Mouse (Mus musculus) adrenal gland, adult (tissue): ENCODE measurements around the gene Cpne5.

ENCODE experiments used
- DNase-seq, 2 experiments: peaks; one replicate each; pipeline ENCODE4 v3.0.0; 2022 to 2023; ENCODE audit warnings: low spot score in 1 of 2; ENCODE audit not compliant: inconsistent age in 2 of 2

Gene Cpne5

GRCm38 (mm10) chr17:29213381-29214192 lies 24.4 kb downstream of the Cpne5 start:
- DNase-seq = no peak

- no peak for DNase-seq
Measured at GRCm38 (mm10) chr17:29211836-29212235, 26.1 kb downstream of the Cpne5 start.

DNA sequence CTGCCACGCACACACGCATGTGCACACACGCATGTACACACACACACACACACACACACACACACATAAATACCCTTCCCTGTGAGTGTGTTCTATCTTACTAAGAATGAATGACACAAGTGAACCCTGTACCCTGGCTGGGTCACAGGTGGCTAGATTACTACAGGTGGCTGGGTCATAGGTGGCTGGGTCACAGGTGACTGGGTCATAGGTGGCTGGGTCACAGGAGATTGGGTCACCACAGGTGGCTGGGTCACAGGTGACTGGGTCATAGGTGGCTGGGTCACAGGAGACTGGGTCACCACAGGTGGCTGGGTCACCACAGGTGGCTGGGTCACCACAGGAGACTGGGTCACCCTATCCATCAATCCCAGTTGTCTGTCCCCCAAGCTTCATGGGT lies 27.9 kb downstream of the Cpne5 start:
- DNase-seq = no peak

GRCm38 (mm10) chr17:29206052-29206451 lies 31.9 kb downstream of the Cpne5 start:
- DNase-seq = no peak

GRCm38 (mm10) chr17:29202604-29203003 lies 35.4 kb downstream of the Cpne5 start:
- DNase-seq = no peak

DNA sequence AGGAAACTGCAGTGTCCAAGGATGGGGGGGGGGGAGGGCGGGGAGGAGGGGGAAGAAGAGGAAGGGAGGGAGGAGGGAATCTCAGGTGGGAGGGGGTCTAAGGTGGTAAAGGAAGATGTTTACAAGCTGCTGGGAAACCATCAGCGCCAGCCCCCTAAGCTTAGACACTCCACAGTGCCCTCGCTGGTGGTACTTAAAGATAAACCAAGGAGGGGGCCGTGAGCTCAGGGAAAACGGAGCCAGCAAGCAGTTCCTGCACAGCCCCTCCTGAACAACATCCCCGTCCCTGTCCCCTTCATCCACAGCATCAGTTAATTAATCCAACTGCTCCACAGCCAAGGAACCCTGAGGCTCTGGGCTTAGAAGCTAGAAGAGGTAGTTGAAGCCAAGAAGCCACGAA lies 38.1 kb downstream of the Cpne5 start:
- DNase-seq = no peak

GRCm38 (mm10) chr17:29199151-29199800 lies 38.7 kb downstream of the Cpne5 start:
- DNase-seq = no peak

DNA sequence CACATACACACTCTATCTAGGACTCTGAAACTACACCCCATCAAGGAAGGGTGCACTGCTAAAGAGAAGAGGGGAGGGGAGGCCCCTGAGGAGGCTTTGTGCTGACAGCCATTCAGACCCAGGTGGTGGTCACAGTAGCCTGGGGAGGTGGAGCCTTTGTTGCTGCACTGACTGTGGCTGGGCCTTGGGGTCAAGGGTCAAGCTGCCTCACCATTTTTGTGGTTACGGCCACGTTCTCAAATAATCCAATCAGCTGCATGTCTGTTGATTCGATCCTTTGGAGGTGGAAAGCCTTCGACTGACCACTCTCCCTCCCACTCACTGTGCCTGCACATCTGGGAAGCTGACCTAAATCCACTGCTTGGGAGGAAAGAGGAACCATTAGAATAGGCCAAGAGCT lies 42.4 kb downstream of the Cpne5 start:
- DNase-seq = no peak

DNA sequence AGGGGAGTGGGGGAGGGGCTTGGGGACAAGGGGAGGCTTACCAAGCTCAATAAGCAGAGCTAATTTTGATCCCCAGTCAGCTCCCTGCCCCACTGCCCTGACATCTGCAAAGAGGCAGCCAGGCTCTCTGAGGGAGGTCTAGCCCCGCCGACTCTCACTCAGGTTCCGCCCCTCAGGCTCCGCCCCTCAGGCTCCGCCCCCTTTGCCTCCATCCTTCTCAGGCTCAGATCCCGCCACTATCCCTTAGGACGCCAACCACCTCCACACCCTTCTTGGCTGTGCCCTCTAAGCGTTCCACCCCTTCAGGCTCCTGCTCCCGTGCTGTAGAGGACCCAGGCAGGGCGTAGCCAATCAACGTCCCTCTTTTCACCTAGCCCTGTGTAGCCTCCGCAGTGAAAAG lies 49.0 kb downstream of the Cpne5 start:
- no peak for DNase-seq

DNA sequence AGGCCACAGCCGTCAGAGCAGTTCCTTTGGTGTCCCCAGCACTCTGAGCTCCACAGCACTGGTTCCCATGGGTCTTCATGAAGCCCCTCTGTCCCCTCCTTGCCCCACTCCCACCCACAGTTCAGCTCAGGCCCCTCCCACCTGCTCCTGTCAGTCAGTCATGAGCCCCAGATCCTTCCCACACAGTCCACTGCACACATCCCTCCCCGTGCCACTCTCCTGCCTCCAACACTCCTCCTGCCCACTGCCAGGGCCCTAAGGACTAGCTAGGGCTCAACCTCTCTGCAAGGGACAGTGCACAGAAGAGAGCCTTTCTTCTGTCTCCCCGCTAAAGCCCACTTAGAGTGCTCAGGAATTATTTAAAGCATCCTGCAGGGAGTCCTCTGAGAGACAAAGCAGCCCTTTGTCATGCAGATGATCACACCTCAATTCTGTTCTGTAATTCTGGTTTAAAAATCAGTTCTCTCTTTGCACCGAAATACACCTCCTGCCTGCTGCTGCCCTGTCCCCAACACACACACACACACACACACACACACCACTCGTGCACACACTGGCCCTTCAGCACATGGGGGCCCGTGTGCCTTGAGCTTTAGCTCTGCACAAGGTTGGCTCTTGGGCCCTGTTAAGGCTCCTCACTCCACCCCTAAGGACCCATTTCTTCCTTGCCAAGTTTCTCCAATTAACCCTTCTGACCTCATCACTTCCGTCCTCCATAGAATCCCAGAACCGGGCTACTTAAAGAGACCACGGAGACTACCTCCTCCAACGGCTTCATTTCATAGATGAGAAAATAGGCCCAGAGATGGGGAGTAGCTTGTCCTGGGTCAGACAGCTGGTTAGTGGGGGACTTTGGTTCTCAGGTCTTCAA lies 50.7 kb downstream of the Cpne5 start:
- no peak for DNase-seq

GRCm38 (mm10) chr17:29185376-29186046 lies 52.5 kb downstream of the Cpne5 start:
- DNase-seq = no peak

DNA sequence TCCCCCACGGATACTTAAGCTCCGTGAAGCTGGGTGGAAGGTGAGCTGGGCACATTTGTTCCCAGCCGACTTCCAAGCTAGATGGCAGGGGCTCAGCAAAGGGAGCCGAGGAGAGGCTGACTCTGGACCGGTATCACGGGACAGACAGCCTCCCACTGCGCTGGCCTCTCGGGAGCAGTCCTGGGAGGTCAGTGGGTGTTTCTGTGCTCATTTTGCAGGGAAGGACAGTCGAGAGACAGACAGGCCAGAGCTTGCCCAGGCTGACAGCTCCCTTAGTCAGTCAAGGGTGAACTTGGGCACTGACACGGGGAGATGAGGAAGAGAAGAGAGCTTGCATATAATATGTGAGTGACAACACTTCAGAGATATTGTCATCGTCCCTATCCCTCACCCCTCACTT lies 54.8 kb downstream of the Cpne5 start:
- DNase-seq = no peak

- no peak for DNase-seq
Measured at GRCm38 (mm10) chr17:29181751-29182150, 56.2 kb downstream of the Cpne5 start.

GRCm38 (mm10) chr17:29180406-29181127 lies 57.4 kb downstream of the Cpne5 start:
- DNase-seq = no peak

DNA sequence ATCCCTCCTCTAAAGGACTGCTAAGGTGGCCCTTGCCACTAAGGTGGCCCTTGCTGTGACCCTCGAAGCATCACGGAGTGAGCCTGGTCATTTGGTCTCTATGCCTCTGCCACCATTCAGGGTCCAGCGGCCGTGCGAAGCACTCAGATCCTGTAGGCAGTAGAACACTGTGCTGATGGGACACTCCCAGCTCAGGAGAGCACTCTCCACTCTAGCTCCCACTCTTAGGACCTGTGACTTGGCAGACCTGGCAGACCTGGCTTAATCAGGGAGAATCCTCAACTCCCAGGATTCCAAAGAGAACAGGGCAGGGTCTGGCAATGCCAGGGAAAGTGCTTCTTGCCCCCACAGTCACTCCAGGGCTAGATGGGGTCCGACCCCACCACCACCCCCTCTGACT lies 58.0 kb downstream of the Cpne5 start:
- DNase-seq = no peak

DNA sequence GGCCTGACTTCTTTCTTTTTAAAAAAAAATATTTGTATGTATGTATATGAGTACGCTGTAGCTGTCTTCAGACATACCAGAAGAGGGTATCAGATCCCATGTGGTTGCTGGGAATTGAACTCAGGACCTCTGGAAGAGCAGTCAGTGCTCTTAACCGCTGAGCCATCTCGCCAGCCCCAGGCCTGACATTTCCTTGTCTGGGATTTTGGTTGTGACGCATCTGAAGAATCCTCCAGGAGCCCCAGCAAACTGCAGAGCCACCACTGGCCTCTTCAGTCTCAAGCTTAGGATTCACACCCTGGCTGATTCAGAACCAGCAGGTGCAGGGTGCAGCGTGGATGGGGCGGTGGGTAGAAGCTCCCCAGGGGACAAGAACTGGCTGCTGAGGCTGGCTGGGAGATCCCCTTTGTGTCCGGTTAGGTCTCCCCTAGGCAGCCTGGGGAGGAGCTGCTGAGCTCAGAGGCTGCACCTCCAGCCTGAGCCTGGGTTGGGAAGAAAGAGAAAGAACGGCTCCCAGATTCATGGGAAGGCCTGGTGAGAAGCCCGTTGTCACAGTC lies 59.4 kb downstream of the Cpne5 start:
- DNase-seq = no peak

DNA sequence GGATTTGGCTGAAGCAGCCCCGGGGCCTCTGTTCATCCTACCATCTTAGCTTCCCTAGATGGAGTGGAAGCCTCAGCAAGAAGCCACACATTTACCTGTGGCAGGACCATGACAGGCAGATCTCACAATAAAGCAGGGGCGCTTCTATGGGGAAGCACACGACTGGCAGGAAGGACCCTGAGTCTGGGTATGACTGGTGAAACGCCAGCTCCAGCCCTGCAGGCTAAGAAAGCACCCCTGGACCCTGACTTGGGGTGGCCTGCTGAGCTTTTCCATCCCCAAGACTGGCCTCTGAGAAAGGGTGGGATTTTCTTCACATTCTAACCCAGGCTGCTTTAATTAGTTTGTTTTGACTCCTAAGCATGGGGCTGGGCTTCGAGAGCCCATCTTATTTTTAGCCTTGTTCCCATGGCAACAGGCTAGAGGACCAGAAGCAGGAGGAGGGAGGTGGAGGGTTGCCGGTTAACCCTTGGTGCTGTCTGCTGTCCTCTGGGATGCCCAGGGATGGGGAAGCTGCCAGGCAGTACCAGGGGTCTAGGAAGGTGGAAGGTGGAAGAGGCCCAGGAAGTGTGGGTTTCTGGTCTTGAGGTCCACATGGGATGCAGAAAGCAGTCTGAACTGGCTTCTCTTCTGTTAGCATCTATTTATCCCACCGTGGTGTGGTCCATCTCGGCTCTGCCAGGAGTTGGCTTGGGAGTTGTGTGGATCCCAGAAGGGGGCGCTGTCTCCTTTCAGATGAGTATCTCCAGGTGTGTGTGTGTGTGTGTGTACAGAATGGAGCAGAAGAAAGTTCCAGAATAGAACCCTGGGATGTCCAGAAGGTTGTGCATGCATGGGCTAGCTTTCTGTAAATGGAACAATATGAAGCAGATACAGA lies 61.3 kb downstream of the Cpne5 start:
- peak; percentile 54 to 85 for DNase-seq

- DNase-seq = no peak
Measured at GRCm38 (mm10) chr17:29175693-29176092, 62.3 kb downstream of the Cpne5 start.

GRCm38 (mm10) chr17:29173165-29173564 lies 64.8 kb downstream of the Cpne5 start:
- DNase-seq = no peak
